Mouse (Mus musculus): ENCODE measurements around the gene Foxd2. TPM values are rescaled to one million over a fixed set of nuclear protein-coding genes. Genes with fewer than 3 reads are reported as not detected.

Gene Foxd2
- polyA plus RNA-seq, 2 experiments: 0.02 TPM; not detected in 1

- TF ChIP-seq EP300 (IDR thresholded peaks at IDR 0.05; ENCODE audit: low read depth): no peak
- TF ChIP-seq CTCF (IDR thresholded peaks at IDR 0.05; ENCODE audit: low read depth): no peak
- Histone ChIP-seq H3K9ac (replicated peaks) (no peak overlapping the region), H3K27me3 (ENCODE audit: control insufficient read depth, insufficient read depth, low read length) (no peaks in the 10 kb centered on the region), H3K4me1 (replicated peaks; ENCODE audit: control insufficient read depth in 2 of 2, insufficient read depth in 2 of 2, low read length in 1 of 2) (no peaks in the 10 kb centered on the region), H3K9me3 (ENCODE audit: control insufficient read depth, low read length) (no peaks in the 10 kb centered on the region), H3K27ac (no peak overlapping the region), H3K4me2 (ENCODE audit: low read depth) (no peak overlapping the region), H3K4me3 (ENCODE audit: insufficient read depth in 1 of 2, low read depth in 2 of 2, low read length in 2 of 2) (no peak overlapping the region), H3K36me3 (replicated peaks; ENCODE audit: control insufficient read depth, insufficient read depth, low read depth) (no peaks in the 10 kb centered on the region)
- no peak for DNase-seq (ENCODE audit: low read depth in 3 of 3, low spot score in 3 of 3)
- no peak for ATAC-seq (ENCODE audit: insufficient read depth)
- 61% methylated on average over 1 of the region's 1 CpGs for WGBS (ENCODE audit: insufficient replicate concordance)
These were observed 26.4 kb downstream of the Foxd2 start for GRCm38 (mm10) chr4:114882232-114882631.

DNA sequence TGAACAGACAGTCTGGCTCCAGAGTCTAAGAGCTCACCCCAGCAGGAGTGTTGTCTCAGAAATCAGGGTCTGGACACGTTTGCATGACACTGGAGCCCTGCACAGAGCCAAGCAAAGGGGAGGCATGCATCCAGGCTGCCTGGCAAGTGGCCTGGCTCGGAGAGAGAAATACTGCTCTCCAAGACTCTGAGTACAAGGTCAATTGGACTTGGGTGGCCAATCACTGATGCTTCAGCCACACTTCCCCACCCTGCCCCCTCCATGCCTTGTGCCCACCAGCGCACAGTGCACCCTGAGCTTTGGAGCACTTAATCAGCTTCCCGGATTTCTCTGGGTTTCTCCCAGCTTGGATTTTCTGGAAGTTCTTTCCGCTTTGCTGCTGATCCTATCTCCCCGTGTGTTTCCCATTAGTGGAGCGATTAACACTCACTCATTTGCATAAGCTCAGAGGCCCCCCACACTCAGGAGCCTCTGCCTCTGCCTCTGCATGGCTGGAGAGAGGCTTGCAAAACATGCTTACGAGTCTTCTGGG, 32.2 kb downstream of the Foxd2 start:
- Histone ChIP-seq H3K27me3 (ENCODE audit: control insufficient read depth, insufficient read depth, low read length) (0 out of 2 replicates have a peak, but pooled peaks cover 3% of the 10 kb centered on the region), H3K4me1 (replicated peaks; ENCODE audit: control insufficient read depth in 2 of 2, insufficient read depth in 2 of 2, low read length in 1 of 2) (no peaks in the 10 kb centered on the region), H3K4me3 (ENCODE audit: insufficient read depth in 1 of 2, low read depth in 2 of 2, low read length in 2 of 2) (no peak overlapping the region), H3K36me3 (replicated peaks; ENCODE audit: control insufficient read depth, insufficient read depth, low read depth) (no peaks in the 10 kb centered on the region), H3K4me2 (ENCODE audit: low read depth) (no peak overlapping the region), H3K9me3 (ENCODE audit: control insufficient read depth, low read length) (no peaks in the 10 kb centered on the region), H3K9ac (replicated peaks) (no peak overlapping the region), H3K27ac (no peak overlapping the region)
- 29% methylated on average over 8 of the region's 8 CpGs for WGBS (ENCODE audit: insufficient replicate concordance)
- no peak for DNase-seq (ENCODE audit: low read depth in 3 of 3, low spot score in 3 of 3)
- ATAC-seq (ENCODE audit: insufficient read depth): no peak
- TF ChIP-seq CTCF (IDR thresholded peaks at IDR 0.05; ENCODE audit: low read depth) (no peak), EP300 (IDR thresholded peaks at IDR 0.05; ENCODE audit: low read depth) (no peak)

DNA sequence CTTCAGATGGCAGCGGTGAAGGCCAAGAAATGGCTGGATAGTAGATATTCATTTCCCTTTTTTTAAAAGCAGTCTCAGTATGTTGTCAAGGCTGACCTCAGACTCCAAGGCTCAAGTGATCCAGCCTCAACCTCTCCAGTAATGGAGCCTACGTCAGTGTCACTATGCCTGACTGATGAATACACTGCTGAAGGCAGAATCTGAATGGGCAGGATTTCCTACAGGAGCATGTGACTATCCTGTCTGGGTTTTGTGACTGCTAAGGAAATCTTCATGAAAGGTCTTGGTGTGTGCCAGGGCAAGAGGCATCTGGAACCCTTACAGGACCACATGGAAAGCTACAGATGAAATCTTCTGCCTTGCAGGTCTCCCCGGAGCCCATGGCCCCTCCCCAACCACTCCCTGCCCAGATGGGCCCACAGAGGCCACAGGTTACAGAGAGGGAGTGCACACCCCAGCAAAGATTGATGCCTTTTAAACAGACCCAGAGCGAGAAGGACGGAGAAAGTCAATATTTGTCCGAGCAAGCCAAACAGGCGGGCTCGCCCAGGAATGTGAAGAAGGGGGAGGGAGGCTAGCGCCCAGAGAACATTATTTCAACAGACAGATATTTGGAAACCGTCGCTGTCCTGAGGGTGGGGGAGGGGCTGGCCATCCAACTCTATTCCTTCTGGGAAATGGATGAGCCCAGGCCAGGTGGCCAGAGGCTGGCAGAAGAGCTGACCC, 38.7 kb downstream of the Foxd2 start:
- H3K27ac ChIP-seq: no peak overlapping the region
- no peak overlapping the region for H3K4me2 ChIP-seq (ENCODE audit: low read depth)
- H3K9me3 ChIP-seq (ENCODE audit: control insufficient read depth, low read length): no peaks in the 10 kb centered on the region
- H3K9ac ChIP-seq (replicated peaks): no peak overlapping the region
- TF ChIP-seq EP300 (IDR thresholded peaks at IDR 0.05; ENCODE audit: low read depth): no peak
- no peak for TF ChIP-seq CTCF (IDR thresholded peaks at IDR 0.05; ENCODE audit: low read depth)
- 0 out of 2 replicates have a peak, but pooled peaks cover 2% of the 10 kb centered on the region for H3K27me3 ChIP-seq (ENCODE audit: control insufficient read depth, insufficient read depth, low read length)
- 55% methylated on average over 11 of the region's 11 CpGs for WGBS (ENCODE audit: insufficient replicate concordance)
- no peaks in the 10 kb centered on the region for H3K4me1 ChIP-seq (replicated peaks; ENCODE audit: control insufficient read depth in 2 of 2, insufficient read depth in 2 of 2, low read length in 1 of 2)
- DNase-seq (ENCODE audit: low read depth in 3 of 3, low spot score in 3 of 3) (peak; percentile 6 to 18 (median 9)), ATAC-seq (ENCODE audit: insufficient read depth) (peak; percentile 69)
- H3K36me3 ChIP-seq (replicated peaks; ENCODE audit: control insufficient read depth, insufficient read depth, low read depth): no peaks in the 10 kb centered on the region
- H3K4me3 ChIP-seq (ENCODE audit: insufficient read depth in 1 of 2, low read depth in 2 of 2, low read length in 2 of 2): no peak overlapping the region

- Histone ChIP-seq H3K36me3 (replicated peaks; ENCODE audit: control insufficient read depth, insufficient read depth, low read depth) (no peaks in the 10 kb centered on the region), H3K4me2 (ENCODE audit: low read depth) (no peak overlapping the region), H3K4me3 (ENCODE audit: insufficient read depth in 1 of 2, low read depth in 2 of 2, low read length in 2 of 2) (no peak overlapping the region), H3K4me1 (replicated peaks; ENCODE audit: control insufficient read depth in 2 of 2, insufficient read depth in 2 of 2, low read length in 1 of 2) (no peaks in the 10 kb centered on the region), H3K9me3 (ENCODE audit: control insufficient read depth, low read length) (no peaks in the 10 kb centered on the region), H3K9ac (replicated peaks) (no peak overlapping the region), H3K27ac (no peak overlapping the region), H3K27me3 (ENCODE audit: control insufficient read depth, insufficient read depth, low read length) (no peaks in the 10 kb centered on the region; the same call in 1 of the 2 replicates)
- DNase-seq (ENCODE audit: low read depth in 3 of 3, low spot score in 3 of 3) (no peak), ATAC-seq (ENCODE audit: insufficient read depth) (no peak)
- TF ChIP-seq CTCF (IDR thresholded peaks at IDR 0.05; ENCODE audit: low read depth): no peak
- no peak for TF ChIP-seq EP300 (IDR thresholded peaks at IDR 0.05; ENCODE audit: low read depth)
- WGBS (ENCODE audit: insufficient replicate concordance): 50% methylated on average over 5 of the region's 5 CpGs
These were observed 45.5 kb downstream of the Foxd2 start for GRCm38 (mm10) chr4:114863166-114863565.

- H3K4me1 ChIP-seq (replicated peaks; ENCODE audit: control insufficient read depth in 2 of 2, insufficient read depth in 2 of 2, low read length in 1 of 2): no peaks in the 10 kb centered on the region
- no peak overlapping the region for H3K27ac ChIP-seq
- TF ChIP-seq CTCF (IDR thresholded peaks at IDR 0.05; ENCODE audit: low read depth) (no peak), EP300 (IDR thresholded peaks at IDR 0.05; ENCODE audit: low read depth) (no peak)
- H3K9me3 ChIP-seq (ENCODE audit: control insufficient read depth, low read length): no peaks in the 10 kb centered on the region
- H3K36me3 ChIP-seq (replicated peaks; ENCODE audit: control insufficient read depth, insufficient read depth, low read depth): no peaks in the 10 kb centered on the region
- H3K4me3 ChIP-seq (ENCODE audit: insufficient read depth in 1 of 2, low read depth in 2 of 2, low read length in 2 of 2): no peak overlapping the region
- H3K27me3 ChIP-seq (ENCODE audit: control insufficient read depth, insufficient read depth, low read length): no peaks in the 10 kb centered on the region; the same call in 1 of the 2 replicates
- no peak overlapping the region for H3K4me2 ChIP-seq (ENCODE audit: low read depth)
- no peak for DNase-seq (ENCODE audit: low read depth in 3 of 3, low spot score in 3 of 3)
- no peak overlapping the region for H3K9ac ChIP-seq (replicated peaks)
- no peak for ATAC-seq (ENCODE audit: insufficient read depth)
- 36% methylated on average over 5 of the region's 5 CpGs for WGBS (ENCODE audit: insufficient replicate concordance)
These were observed 50.2 kb downstream of the Foxd2 start for GRCm38 (mm10) chr4:114858426-114858825.

Other genes starting within 250 kb of the Foxd2 start
- not detected in 2 replicates for gene Gm12830, start 87.2 kb downstream of the Foxd2 start, polyA plus RNA-seq (2012; rRNA removed)
- not detected in 2 replicates for gene Gm12830, start 87.2 kb downstream of the Foxd2 start, polyA plus RNA-seq (2014; fragmentation: Nextera tagmentation; extraction: Ambion mirVana)
- gene Foxe3, start 17.1 kb upstream of the Foxd2 start, polyA plus RNA-seq (2012; rRNA removed): not detected in 2 replicates
- gene Foxe3, start 17.1 kb upstream of the Foxd2 start, polyA plus RNA-seq (2014; fragmentation: Nextera tagmentation; extraction: Ambion mirVana): not detected in 2 replicates
- 11.8 and 17.9 TPM in 2 replicates for gene Cmpk1, start 78.4 kb upstream of the Foxd2 start, polyA plus RNA-seq (2012; rRNA removed)
- gene Cmpk1, start 78.4 kb upstream of the Foxd2 start, polyA plus RNA-seq (2014; fragmentation: Nextera tagmentation; extraction: Ambion mirVana): 61.0 and 67.4 TPM in 2 replicates
- 6.1 and 8.7 TPM in 2 replicates for gene Stil, start 91.3 kb upstream of the Foxd2 start, polyA plus RNA-seq (2012; rRNA removed)
- gene Stil, start 91.3 kb upstream of the Foxd2 start, polyA plus RNA-seq (2014; fragmentation: Nextera tagmentation; extraction: Ambion mirVana): 12.1 and 12.9 TPM in 2 replicates
- 72.6 and 74.7 TPM in 2 replicates for gene Tal1, start 147.6 kb upstream of the Foxd2 start, polyA plus RNA-seq (2012; rRNA removed)
- 55.6 and 60.9 TPM in 2 replicates for gene Tal1, start 147.6 kb upstream of the Foxd2 start, polyA plus RNA-seq (2014; fragmentation: Nextera tagmentation; extraction: Ambion mirVana)
- 20.5 and 24.5 TPM in 2 replicates for gene Pdzk1ip1, start 179.8 kb upstream of the Foxd2 start, polyA plus RNA-seq (2012; rRNA removed)
- 24.4 and 30.5 TPM in 2 replicates for gene Pdzk1ip1, start 179.8 kb upstream of the Foxd2 start, polyA plus RNA-seq (2014; fragmentation: Nextera tagmentation; extraction: Ambion mirVana)
- gene Cyp4x1, start 225.4 kb upstream of the Foxd2 start, polyA plus RNA-seq (2012; rRNA removed): 0.05 and 0.06 TPM in 2 replicates
- gene Cyp4x1, start 225.4 kb upstream of the Foxd2 start, polyA plus RNA-seq (2014; fragmentation: Nextera tagmentation; extraction: Ambion mirVana): 0.08 TPM in 2 replicates

All from liver, embryonic 14.5 days (tissue).